Mouse (Mus musculus) heart, embryonic 16.5 days (tissue): ENCODE data around the gene Medag. TPM values are rescaled to one million over a fixed set of nuclear protein-coding genes. Genes with fewer than 3 reads are reported as not detected.

Source experiments
- ATAC-seq: fragments of 200-750 bp; cut with Nextera tagmentation; replicated peaks from 2 replicates; pipeline ENCODE4 v1.8.0; 2017; ENCODE audit warnings: moderate number of reproducible peaks; ENCODE audit not compliant: insufficient read depth, low FRiP score; ENCODE audit errors: extremely low read depth
- H3K27ac ChIP-seq: fragments of 300-500 bp; sonication (generic); 2 replicates; pipeline ENCODE4 v1.5.1; 2014; ENCODE audit warnings: mild to moderate bottlenecking, low read length, control low read depth, moderate library complexity
- H3K27me3 ChIP-seq: fragments of 300-500 bp; sonication (generic); 2 replicates; pipeline ENCODE4 v1.6.1; 2014; ENCODE audit warnings: low read length, mixed read lengths; ENCODE audit not compliant: control insufficient read depth, insufficient read depth
- H3K36me3 ChIP-seq: fragments of 300-500 bp; sonication (generic); 2 replicates; pipeline ENCODE4 v1.6.1; 2014; ENCODE audit not compliant: control insufficient read depth, insufficient read depth
- H3K4me1 ChIP-seq: fragments of 300-500 bp; sonication (generic); 2 replicates; pipeline ENCODE4 v1.6.1; 2014; ENCODE audit warnings: low read length, mixed read lengths; ENCODE audit not compliant: control insufficient read depth, insufficient read depth
- H3K4me2 ChIP-seq: fragments of 300-500 bp; sonication (generic); 2 replicates; pipeline ENCODE4 v1.6.1; 2014; ENCODE audit warnings: low read depth, mild to moderate bottlenecking, control low read depth, low read length
- H3K4me3 ChIP-seq: fragments of 300-500 bp; sonication (generic); 2 replicates; pipeline ENCODE4 v1.5.1; 2014; ENCODE audit warnings: mild to moderate bottlenecking, control low read depth, low read length
- H3K9ac ChIP-seq: fragments of 300-500 bp; sonication (generic); 2 replicates; pipeline ENCODE4 v1.6.1; 2014; ENCODE audit warnings: low read length, control low read depth
- H3K9me3 ChIP-seq: fragments of 300-500 bp; sonication (generic); replicated peaks from 2 replicates; pipeline ENCODE4 v1.6.1; 2016; ENCODE audit warnings: low read length; ENCODE audit not compliant: control insufficient read depth
- WGBS: fragments of 180-500 bp; shearing (Covaris S2); extraction: QIAGEN DNeasy Blood & Tissue Kit; methylation state at CpG from one replicate; pipeline ENCODE4 v1.1.7; 2014; 5-methylcytosine and 5-hydroxymethylcytosine counted together
- polyA plus RNA-seq: library from polyadenylated mRNA; unstranded; fragments of >200 nt; fragmentation: Nextera tagmentation; extraction: Ambion mirVana; gene quantifications from 2 replicates; pipeline ENCODE4 v1.2.1, GENCODE M21; 2015

Medag gene
- polyA plus RNA-seq: 1.6 and 2.2 TPM in 2 replicates

DNA sequence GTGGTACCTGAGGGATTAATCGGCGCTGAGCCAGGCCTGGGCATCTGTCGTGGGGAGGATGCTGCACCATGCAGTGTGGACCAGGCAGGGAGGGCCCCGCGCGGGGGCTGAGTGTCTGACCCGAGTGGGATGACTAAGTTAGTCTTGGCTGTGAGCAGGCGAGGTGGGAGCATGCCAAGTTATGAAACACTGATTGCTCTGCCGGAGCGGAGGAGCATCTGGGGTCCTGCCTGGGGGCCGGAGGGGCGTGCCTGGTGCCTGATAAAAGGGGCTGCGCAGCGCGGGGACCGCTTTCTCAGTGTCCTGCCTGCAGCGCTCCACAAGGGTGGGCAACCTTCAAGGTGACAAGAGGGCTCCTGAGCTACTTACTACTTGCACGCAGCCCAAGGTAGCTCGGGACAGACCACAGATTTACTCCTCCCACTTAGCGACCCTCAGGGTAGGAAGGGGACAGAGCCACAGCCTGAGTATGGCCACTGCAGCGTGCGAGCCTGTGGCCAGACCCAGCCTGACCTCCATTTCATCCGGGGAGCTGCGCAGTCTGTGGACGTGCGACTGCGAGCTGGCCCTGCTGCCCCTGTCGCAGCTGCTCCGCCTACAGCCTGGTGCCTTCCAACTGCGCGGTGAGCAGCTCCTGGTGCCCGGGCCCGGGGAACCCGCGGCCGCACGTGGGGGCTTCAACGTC, at the start of gene Medag:
Gene Medag (plus strand): TSS at position 241 of the 685 bp plus-strand sequence.
- H3K4me2 ChIP-seq: peak within 1 kb of the TSS; percentile 65
- peaks cover 9% of the 10 kb centered on the region for H3K4me1 ChIP-seq
- peak within 1 kb of the TSS; percentile 44 for H3K4me3 ChIP-seq
- H3K9me3 ChIP-seq: peaks cover 2% of the 10 kb centered on the region; the same call in 1 of the 2 replicates
- peak; percentile 71 for ATAC-seq
- H3K9ac ChIP-seq: peak within 1 kb of the TSS; percentile 34
- H3K27me3 ChIP-seq: peaks cover 9% of the 10 kb centered on the region; the same call in 1 of the 2 replicates
- H3K27ac ChIP-seq: no peak within 1 kb of the TSS
- WGBS: 4% methylated on average over 38 of the region's 38 CpGs
- H3K36me3 ChIP-seq: no peaks in the 10 kb centered on the region

GRCm38 (mm10) chr5:149362626-149363025, 48.9 kb upstream of the Medag start:
- no peak for ATAC-seq
- Histone ChIP-seq H3K9ac (no peak overlapping the region), H3K9me3 (peaks cover 6% of the 10 kb centered on the region), H3K4me2 (no peak overlapping the region), H3K4me3 (no peak overlapping the region), H3K36me3 (no peaks in the 10 kb centered on the region), H3K27ac (no peak overlapping the region), H3K4me1 (no peaks in the 10 kb centered on the region), H3K27me3 (no peaks in the 10 kb centered on the region)
- 83% methylated on average over 3 of the region's 3 CpGs for WGBS

DNA sequence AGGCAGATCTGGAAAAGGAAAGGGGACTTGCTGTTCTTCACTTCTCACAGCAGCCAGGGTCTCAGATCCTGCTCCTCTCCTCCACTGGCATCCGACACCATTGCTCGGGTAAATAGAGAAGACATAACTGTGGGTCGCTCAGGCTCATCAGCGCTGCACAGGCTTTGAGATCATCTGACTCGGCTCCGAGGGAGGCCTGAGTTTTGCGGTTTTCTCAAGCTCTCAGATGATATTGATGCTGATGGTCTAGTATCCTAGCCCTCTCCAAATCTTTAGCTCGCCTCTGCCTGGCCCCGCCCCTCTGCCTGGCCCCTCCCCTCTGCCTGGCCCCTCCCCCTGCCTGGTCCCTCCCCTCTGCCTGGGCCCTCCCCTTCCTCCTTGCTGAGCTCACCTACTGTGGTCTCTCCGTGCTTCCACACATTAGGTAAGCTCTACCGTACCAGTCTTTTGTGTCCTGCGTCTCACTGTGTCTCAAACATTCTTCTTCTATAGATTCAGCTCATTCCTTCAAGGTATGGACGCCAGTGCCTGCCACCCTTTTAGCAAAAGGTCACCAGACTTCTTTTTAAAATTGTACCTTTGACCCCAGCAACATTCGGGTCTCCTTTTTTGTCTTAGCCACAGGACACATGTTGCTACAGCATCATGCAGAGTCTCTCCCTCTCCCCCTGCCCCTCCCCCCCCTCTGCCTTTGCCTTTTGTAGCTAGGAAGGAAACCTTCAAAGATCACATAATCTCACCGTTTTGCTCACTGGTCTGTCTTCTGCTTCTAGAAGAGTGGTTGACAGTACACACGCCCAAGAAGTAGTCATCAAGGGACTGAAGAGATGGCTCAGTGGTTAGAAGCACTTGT, 47.4 kb upstream of the Medag start:
- WGBS: 56% methylated on average over 16 of the region's 16 CpGs
- Histone ChIP-seq H3K9ac (no peak overlapping the region), H3K9me3 (peaks cover 6% of the 10 kb centered on the region), H3K4me1 (peaks cover 12% of the 10 kb centered on the region), H3K27me3 (no peaks in the 10 kb centered on the region), H3K4me3 (no peak overlapping the region), H3K27ac (no peak overlapping the region), H3K4me2 (no peak overlapping the region), H3K36me3 (no peaks in the 10 kb centered on the region)
- ATAC-seq: no peak

GRCm38 (mm10) chr5:149367011-149367410, 44.5 kb upstream of the Medag start:
- Histone ChIP-seq H3K36me3 (no peaks in the 10 kb centered on the region), H3K4me2 (no peak overlapping the region), H3K4me3 (no peak overlapping the region), H3K4me1 (peaks cover 14% of the 10 kb centered on the region), H3K9ac (no peak overlapping the region), H3K9me3 (no peaks in the 10 kb centered on the region), H3K27me3 (no peaks in the 10 kb centered on the region; the same call in 1 of the 2 replicates), H3K27ac (no peak overlapping the region)
- ATAC-seq: no peak
- WGBS: 76% methylated on average over 2 of the region's 2 CpGs

- Histone ChIP-seq H3K9me3 (no peaks in the 10 kb centered on the region), H3K36me3 (no peaks in the 10 kb centered on the region), H3K4me3 (no peak overlapping the region), H3K27me3 (no peaks in the 10 kb centered on the region; the same call in 1 of the 2 replicates), H3K27ac (no peak overlapping the region), H3K9ac (no peak overlapping the region), H3K4me1 (peaks cover 16% of the 10 kb centered on the region), H3K4me2 (no peak overlapping the region)
- 51% methylated on average over 7 of the region's 7 CpGs for WGBS
- peak; percentile 47 for ATAC-seq
Observed at GRCm38 (mm10) chr5:149367544-149368466, 43.7 kb upstream of the Medag start.

- no peaks in the 10 kb centered on the region for H3K9me3 ChIP-seq
- H3K9ac ChIP-seq: peak overlapping the region; percentile 20; the same call in 1 of the 2 replicates
- H3K27ac ChIP-seq: peak overlapping the region; percentile 4; the same call in 1 of the 2 replicates
- H3K4me1 ChIP-seq: peaks cover 25% of the 10 kb centered on the region
- no peak for ATAC-seq
- 42% methylated on average over 12 of the region's 12 CpGs for WGBS
- no peaks in the 10 kb centered on the region for H3K36me3 ChIP-seq
- H3K27me3 ChIP-seq: no peaks in the 10 kb centered on the region; the same call in 1 of the 2 replicates
- no peak overlapping the region for H3K4me2 ChIP-seq
- H3K4me3 ChIP-seq: no peak overlapping the region
Observed at GRCm38 (mm10) chr5:149368575-149369312, 42.8 kb upstream of the Medag start.

DNA sequence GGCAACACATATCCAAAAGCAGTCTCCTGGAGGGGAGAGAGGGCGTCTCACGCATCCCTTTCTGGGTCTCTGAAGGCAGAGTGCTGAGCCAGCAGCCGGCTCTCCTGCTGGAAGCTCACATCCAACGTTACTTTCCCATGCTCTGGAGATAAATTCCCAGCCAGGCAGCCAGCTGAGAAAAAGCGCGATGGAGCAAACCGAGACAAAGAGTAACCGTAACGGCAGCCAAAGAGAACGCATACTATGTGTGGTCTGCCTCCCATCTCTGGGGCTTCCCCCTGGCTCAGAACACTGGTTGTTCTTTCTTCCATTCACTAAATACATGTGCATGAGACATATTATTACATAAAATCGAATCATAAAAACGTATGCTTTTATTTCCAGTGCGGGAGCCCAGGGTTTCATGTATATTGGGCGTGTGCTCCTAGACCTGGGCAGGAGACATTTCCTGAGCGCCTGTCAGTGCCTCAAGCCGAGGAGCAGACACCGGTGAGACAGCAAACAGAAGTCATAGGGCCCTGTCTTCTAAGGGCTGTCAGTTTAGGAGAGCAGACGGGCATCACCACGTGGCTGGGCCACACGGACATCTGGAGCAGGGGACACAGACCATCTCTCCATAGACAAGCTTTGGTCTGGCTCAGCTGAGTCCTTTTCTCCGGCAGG, 42.0 kb upstream of the Medag start:
- Histone ChIP-seq H3K36me3 (no peaks in the 10 kb centered on the region), H3K27me3 (no peaks in the 10 kb centered on the region; the same call in 1 of the 2 replicates), H3K4me3 (no peak overlapping the region), H3K4me2 (no peak overlapping the region), H3K9ac (no peak overlapping the region), H3K9me3 (no peaks in the 10 kb centered on the region), H3K4me1 (peaks cover 32% of the 10 kb centered on the region), H3K27ac (no peak overlapping the region; the same call in 1 of the 2 replicates)
- no peak for ATAC-seq
- WGBS: 46% methylated on average over 21 of the region's 21 CpGs
